8 mouse cellular contexts compared by ENCODE assay signal in genomic region chr2:90579728-90580235, GRCm38 (mm10). TPM values are rescaled to one million over a fixed set of nuclear protein-coding genes. Genes with fewer than 3 reads are reported as not detected.
A peak's percentile ranks its signal among the peaks of the same experiment; 100 is the strongest.
DNase-seq lines count a peak whose midpoint lies in the region; ATAC-seq and TF ChIP-seq lines count a peak whose summit lies in the region.

No protein-coding gene starts in this region.

- H3K4me2 ChIP-seq in forebrain, embryonic 15.5 days (replicated peaks): peak overlapping the region; percentile 65
- peak overlapping the region; percentile 72 for H3K4me2 ChIP-seq in hindbrain, embryonic 14.5 days (replicated peaks)
- peak overlapping the region; percentile 100 for H3K4me2 ChIP-seq in limb, embryonic 14.5 days (replicated peaks; ENCODE audit: low read depth, low read length, severe bottlenecking)
- H3K4me2 ChIP-seq in midbrain, embryonic 13.5 days (replicated peaks): peak overlapping the region; percentile 92
- H3K4me2 ChIP-seq in stomach, embryonic 16.5 days (ENCODE audit: low read depth, low read length): peak overlapping the region; percentile 95

- peak; percentile 51 to 58 for DNase-seq in left cerebral cortex, adult 2 months (ENCODE audit: extremely low spot score in 1 of 2, low spot score in 2 of 2)
- DNase-seq in left cerebral cortex, adult 11 months (ENCODE audit: low spot score): no peak
- peak; percentile 76 to 82 for DNase-seq in cerebellum, adult 18-20 months
- peak; percentile 63 for DNase-seq in hindbrain, embryonic 14.5 days (ENCODE audit: low spot score)
- DNase-seq in limb, embryonic 14.5 days (ENCODE audit: low spot score): no peak

- peak; percentile 59 for ATAC-seq in forebrain, embryonic 15.5 days (replicated peaks)
- ATAC-seq in hindbrain, embryonic 14.5 days (ENCODE audit: low FRiP score): peak; percentile 52
- ATAC-seq in limb, embryonic 14.5 days (ENCODE audit: low FRiP score, low read depth): peak; percentile 32
- ATAC-seq in midbrain, embryonic 13.5 days: peak; percentile 75
- ATAC-seq in stomach, embryonic 16.5 days (ENCODE audit: insufficient read depth, low FRiP score): peak; percentile 10; the same call in 1 of the 2 replicates

- peak overlapping the region; percentile 97 for H3K4me3 ChIP-seq in left cerebral cortex, adult 2 months
- H3K4me3 ChIP-seq in forebrain, embryonic 15.5 days: peak overlapping the region; percentile 73
- H3K4me3 ChIP-seq in hindbrain, embryonic 14.5 days (replicated peaks; ENCODE audit: low read length): peak overlapping the region; percentile 77
- peak overlapping the region; percentile 72 for H3K4me3 ChIP-seq in limb, embryonic 14.5 days (replicated peaks; ENCODE audit: low read length)
- H3K4me3 ChIP-seq in midbrain, embryonic 13.5 days (replicated peaks): peak overlapping the region; percentile 90
- H3K4me3 ChIP-seq in stomach, embryonic 16.5 days (replicated peaks; ENCODE audit: low read length): peak overlapping the region; percentile 93

- under 1% methylated on average over 44 of the region's 44 CpGs for WGBS in forebrain, embryonic 15.5 days
- WGBS in hindbrain, embryonic 14.5 days: 0% methylated on average over 41 of the region's 44 CpGs
- under 1% methylated on average over 35 of the region's 44 CpGs for WGBS in limb, embryonic 14.5 days
- WGBS in midbrain, embryonic 13.5 days: under 1% methylated on average over 38 of the region's 44 CpGs
- WGBS in stomach, embryonic 16.5 days: under 1% methylated on average over 44 of the region's 44 CpGs

- H3K4me1 ChIP-seq in forebrain, embryonic 15.5 days: peaks cover 14% of the 10 kb centered on the region
- H3K4me1 ChIP-seq in hindbrain, embryonic 14.5 days (replicated peaks; ENCODE audit: control insufficient read depth, insufficient read depth, low read length): peaks cover 15% of the 10 kb centered on the region
- H3K4me1 ChIP-seq in limb, embryonic 14.5 days (ENCODE audit: control insufficient read depth, insufficient read depth, low read length): no peaks in the 10 kb centered on the region
- H3K4me1 ChIP-seq in midbrain, embryonic 13.5 days (replicated peaks): peaks cover 18% of the 10 kb centered on the region
- peaks cover 12% of the 10 kb centered on the region for H3K4me1 ChIP-seq in stomach, embryonic 16.5 days (ENCODE audit: control insufficient read depth, insufficient read depth, low read length)

- peak overlapping the region; percentile 98 for H3K27ac ChIP-seq in left cerebral cortex, adult 2 months
- peak overlapping the region; percentile 83 for H3K27ac ChIP-seq in forebrain, embryonic 15.5 days (replicated peaks)
- H3K27ac ChIP-seq in hindbrain, embryonic 14.5 days: peak overlapping the region; percentile 91
- H3K27ac ChIP-seq in limb, embryonic 14.5 days (replicated peaks; ENCODE audit: low read depth, low read length): 0 out of 2 replicates have a peak overlapping the region, but pooled peaks have one; percentile 40
- peak overlapping the region; percentile 90 for H3K27ac ChIP-seq in midbrain, embryonic 13.5 days
- peak overlapping the region; percentile 88 for H3K27ac ChIP-seq in stomach, embryonic 16.5 days (ENCODE audit: low read length)

- no peak for TF ChIP-seq POLR2A in limb, embryonic 14.5 days (IDR thresholded peaks at IDR 0.05; ENCODE audit: borderline replicate concordance, extremely low read depth, insufficient read depth, insufficient read length)

- intact Hi-C loops in left cerebral cortex, adult 2 months (cut with DNase I): loop anchor here (2.0 to 5.0 kb wide), 6 partner anchors 33 to 105 kb away; no protein-coding TSS in a partner anchor

- 0 out of 2 replicates have a peak, but pooled peaks cover 3% of the 10 kb centered on the region for H3K27me3 ChIP-seq in forebrain, embryonic 15.5 days
- no peaks in the 10 kb centered on the region for H3K27me3 ChIP-seq in hindbrain, embryonic 14.5 days (ENCODE audit: control insufficient read depth, insufficient read depth, low read length)
- 0 out of 2 replicates have a peak, but pooled peaks cover 5% of the 10 kb centered on the region for H3K27me3 ChIP-seq in limb, embryonic 14.5 days (ENCODE audit: control insufficient read depth, insufficient read depth, low read length)
- peaks cover 15% of the 10 kb centered on the region for H3K27me3 ChIP-seq in midbrain, embryonic 13.5 days
- H3K27me3 ChIP-seq in stomach, embryonic 16.5 days (ENCODE audit: control insufficient read depth, insufficient read depth, low read length): no peaks in the 10 kb centered on the region

- H3K9me3 ChIP-seq in forebrain, embryonic 15.5 days: no peaks in the 10 kb centered on the region
- no peaks in the 10 kb centered on the region for H3K9me3 ChIP-seq in hindbrain, embryonic 14.5 days (ENCODE audit: control insufficient read depth, low read length)
- no peaks in the 10 kb centered on the region for H3K9me3 ChIP-seq in limb, embryonic 14.5 days (ENCODE audit: control insufficient read depth, low read length)
- H3K9me3 ChIP-seq in midbrain, embryonic 13.5 days: no peaks in the 10 kb centered on the region
- no peaks in the 10 kb centered on the region for H3K9me3 ChIP-seq in stomach, embryonic 16.5 days (replicated peaks; ENCODE audit: control insufficient read depth, low read length)

- peak; percentile 31 for TF ChIP-seq CTCF in left cerebral cortex, adult 2 months (IDR thresholded peaks at IDR 0.05)

- H3K36me3 ChIP-seq in forebrain, embryonic 15.5 days: no peaks in the 10 kb centered on the region
- H3K36me3 ChIP-seq in hindbrain, embryonic 14.5 days (replicated peaks; ENCODE audit: control insufficient read depth, insufficient read depth): no peaks in the 10 kb centered on the region
- H3K36me3 ChIP-seq in limb, embryonic 14.5 days (ENCODE audit: control insufficient read depth, insufficient read depth, low read length): no peaks in the 10 kb centered on the region
- H3K36me3 ChIP-seq in midbrain, embryonic 13.5 days: no peaks in the 10 kb centered on the region
- H3K36me3 ChIP-seq in stomach, embryonic 16.5 days (ENCODE audit: control insufficient read depth, insufficient read depth, low read length): no peaks in the 10 kb centered on the region

- H3K9ac ChIP-seq in forebrain, embryonic 15.5 days (replicated peaks): peak overlapping the region; percentile 81
- peak overlapping the region; percentile 96 for H3K9ac ChIP-seq in hindbrain, embryonic 14.5 days
- peak overlapping the region; percentile 73 for H3K9ac ChIP-seq in limb, embryonic 14.5 days (ENCODE audit: low read depth, low read length, severe bottlenecking)
- H3K9ac ChIP-seq in midbrain, embryonic 13.5 days (replicated peaks): peak overlapping the region; percentile 93
- H3K9ac ChIP-seq in stomach, embryonic 16.5 days (ENCODE audit: low read length): peak overlapping the region; percentile 87

RNA-seq across cellular contexts. Expression of gene Ptprj, which starts 0.7 kb away (rescaled TPM):
- total RNA-seq in left cerebral cortex, adult 2 months (2021): 100 to 1,000 TPM; 114 to 117 TPM
- polyA plus RNA-seq in forebrain, embryonic 15.5 days (2015; fragmentation: Nextera tagmentation; extraction: Ambion mirVana): 3.3 and 3.7 TPM in 2 replicates
- 7.9 and 10.3 TPM in 2 replicates for polyA plus RNA-seq in hindbrain, embryonic 14.5 days (2014; fragmentation: Nextera tagmentation; extraction: Ambion mirVana)
- polyA plus RNA-seq in limb, embryonic 14.5 days (2012; rRNA removed): 3.9 and 4.0 TPM in 2 replicates
- 2.7 and 3.2 TPM in 2 replicates for polyA plus RNA-seq in limb, embryonic 14.5 days (2014; fragmentation: Nextera tagmentation; extraction: Ambion mirVana)
- 3.0 and 3.1 TPM in 2 replicates for polyA plus RNA-seq in midbrain, embryonic 13.5 days (2015; fragmentation: Nextera tagmentation; extraction: Ambion mirVana)
- 4.1 and 5.0 TPM in 2 replicates for polyA plus RNA-seq in stomach, embryonic 16.5 days (2015; fragmentation: Nextera tagmentation; extraction: Ambion mirVana)

Comparison
In these comparisons a context has a peak if more than half of its experiments do, and no peak if none do; other contexts are left out.
1. DNase-seq: peak in left cerebral cortex, adult 2 months (2 of 2), cerebellum, adult 18-20 months (2 of 2) and hindbrain, embryonic 14.5 days (single experiment); none in left cerebral cortex, adult 11 months (single experiment) and limb, embryonic 14.5 days (single experiment).
2. H3K27ac ChIP-seq: peak in every context shown above with its lines; median percentile 98 in left cerebral cortex, adult 2 months; 91 in hindbrain, embryonic 14.5 days; 90 in midbrain, embryonic 13.5 days; 88 in stomach, embryonic 16.5 days; 83 in forebrain, embryonic 15.5 days; 40 in limb, embryonic 14.5 days.
3. ATAC-seq: peak in every context shown above with its lines; median percentile 75 in midbrain, embryonic 13.5 days; 59 in forebrain, embryonic 15.5 days; 52 in hindbrain, embryonic 14.5 days; 32 in limb, embryonic 14.5 days; 10 in stomach, embryonic 16.5 days.
4. Peak in every context shown above with its lines, with median percentiles within 50 percentile points of each other: H3K4me3 ChIP-seq, H3K4me2 ChIP-seq and H3K9ac ChIP-seq.